Mouse (Mus musculus) hematopoietic multipotent progenitor cell, adult 10-12 weeks (in vitro differentiated cells): ENCODE measurements around the gene Tfap2d. TPM values are rescaled to one million over a fixed set of nuclear protein-coding genes. Genes with fewer than 3 reads are reported as not detected.

ENCODE experiments used
- polyA plus RNA-seq: library from polyadenylated mRNA; stranded (reverse); fragments of >175 nt; gene quantifications from 2 replicates; pipeline ENCODE4 v1.2.3, GENCODE M21; 2012; ENCODE audit warnings: low replicate concordance

Tfap2d gene
- polyA plus RNA-seq: not detected in 2 replicates

DNA sequence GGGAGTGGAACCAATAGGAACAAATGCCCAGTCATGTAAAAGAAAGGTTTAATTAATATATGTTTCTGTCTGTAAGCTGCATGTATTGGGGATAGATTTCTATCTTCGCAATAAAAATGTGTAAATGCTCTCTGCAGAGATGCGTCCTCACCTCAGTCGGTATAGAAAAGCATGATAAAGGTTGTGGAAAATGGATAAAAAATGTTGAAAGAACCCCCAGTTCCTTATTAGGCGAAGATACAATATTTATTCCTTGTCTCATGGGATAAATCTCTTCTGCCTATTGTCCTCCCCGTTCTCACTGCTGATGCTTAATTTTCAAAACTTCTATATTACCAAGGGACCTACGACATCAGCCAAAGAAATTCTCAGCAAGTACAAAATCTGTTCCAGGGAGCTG is at the start of gene Tfap2d:
Tfap2d (plus strand) TSS at position 392 of the 400 bp plus-strand sequence.

DNA sequence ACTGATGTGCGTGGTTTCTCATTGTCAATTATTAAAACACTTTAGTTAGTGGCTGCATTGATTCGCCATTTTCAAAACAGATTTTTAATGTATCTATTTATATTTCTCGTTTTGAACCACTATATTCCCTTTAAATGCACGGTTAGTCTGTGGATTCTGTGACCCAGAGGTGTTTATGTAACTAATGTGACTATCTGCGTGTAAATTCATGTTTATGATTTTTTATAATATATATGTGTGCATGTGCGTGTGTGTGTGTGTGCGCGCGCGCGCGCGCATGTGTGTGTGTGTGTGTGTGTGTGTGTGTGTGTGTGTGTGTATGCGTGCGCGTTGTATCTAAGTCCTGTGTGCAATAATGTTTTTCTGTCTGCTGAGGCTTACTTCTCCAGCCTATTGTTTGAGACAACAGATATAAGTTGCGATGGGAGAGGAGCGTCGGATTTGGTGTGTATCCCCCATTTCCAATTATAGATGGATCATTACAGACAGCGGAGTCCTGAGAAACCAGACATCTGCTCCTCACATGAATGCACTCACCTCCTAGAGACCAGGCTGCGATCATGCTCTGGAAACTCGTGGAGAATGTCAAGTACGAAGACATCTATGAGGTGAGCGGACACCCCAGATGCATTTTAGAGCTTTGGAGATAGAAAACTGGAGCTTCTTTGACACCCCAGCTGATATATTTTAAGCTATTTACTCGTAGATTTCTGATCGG is 106.0 kb downstream of the Tfap2d start, which contains the start of gene Tfap2b:
Tfap2b (plus strand) TSS at position 274 of the 718 bp plus-strand sequence.

Other genes starting within 250 kb of the Tfap2d start
- not detected in 2 replicates for gene Tfap2b, start 105.9 kb downstream of the Tfap2d start, polyA plus RNA-seq